Mouse (Mus musculus) thymus, postnatal 36 days (tissue): ENCODE measurements around the gene Hnrnpul1.
A peak's percentile ranks its signal among the peaks of the same experiment; 100 is the strongest.
"Not testable (repeated sequence)": the region's sequence is repeated elsewhere in the genome, so short reads cannot be mapped to it uniquely, and the experiment has no call there.

Experiments
- DNase-seq, 2 experiments: peaks; one replicate each; pipeline ENCODE4 v3.0.0; 2022; ENCODE audit warnings: mixed read lengths in 2 of 2

Gene Hnrnpul1

DNA sequence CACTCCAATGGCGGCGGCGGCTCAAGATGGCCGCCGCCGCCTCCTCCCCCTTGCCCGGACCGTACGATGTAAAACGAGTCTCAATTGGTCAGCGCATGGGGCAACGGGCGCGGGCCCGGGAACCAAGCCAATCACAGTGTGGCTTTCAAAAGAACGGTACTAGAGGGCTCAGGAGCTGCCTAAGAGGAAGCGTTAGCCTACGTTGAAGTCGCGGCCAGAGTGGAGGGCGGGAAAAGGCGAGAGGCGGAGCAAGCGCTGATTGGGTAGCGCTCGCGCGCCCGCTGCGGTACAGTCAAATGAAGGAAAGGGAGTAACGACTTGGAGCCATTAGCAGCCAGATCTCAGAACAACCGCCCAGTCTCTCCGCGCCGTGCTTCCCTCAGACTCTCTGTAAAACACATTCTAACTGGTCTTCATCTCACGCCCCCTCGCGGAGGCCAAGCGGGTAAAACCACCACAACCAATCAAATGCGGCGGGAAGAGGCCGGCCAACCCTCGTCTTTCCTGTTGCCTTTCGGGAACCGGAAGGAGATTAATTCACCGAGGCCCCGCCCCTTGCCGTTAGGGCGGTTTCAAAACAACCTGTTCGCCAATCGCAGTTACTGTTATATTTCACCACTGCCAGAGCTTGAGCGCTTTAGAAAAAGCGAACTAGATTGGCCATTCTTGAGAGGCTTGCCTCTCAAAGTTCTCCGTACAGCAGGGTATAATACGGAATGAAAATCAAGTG is at the start of gene Hnrnpul1:
TSS of gene Hnrnpul1 (minus strand) at position 20 of the 730 bp plus-strand sequence.
- DNase-seq = peak; percentile 98

DNA sequence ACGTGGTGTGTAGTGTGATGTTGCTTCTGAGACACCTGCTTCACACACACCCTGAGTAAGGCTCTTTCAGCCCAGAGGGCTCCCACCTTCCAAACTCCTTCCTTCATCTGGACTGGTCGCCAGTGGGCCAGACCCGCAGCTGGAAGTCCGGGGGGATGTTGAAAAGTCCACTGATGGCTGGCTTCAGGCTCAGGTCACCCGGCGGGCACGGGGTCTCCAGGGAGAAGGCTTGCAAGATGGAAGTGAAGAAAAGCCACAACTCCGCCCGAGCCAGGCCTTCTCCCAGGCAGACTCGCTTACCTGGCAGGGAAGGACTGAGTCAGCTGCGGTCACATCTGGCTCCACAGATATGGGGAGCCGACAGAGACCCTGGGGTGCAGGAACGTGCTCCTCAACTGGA is 48.9 kb upstream of the Hnrnpul1 start:
- no peak for DNase-seq

DNA sequence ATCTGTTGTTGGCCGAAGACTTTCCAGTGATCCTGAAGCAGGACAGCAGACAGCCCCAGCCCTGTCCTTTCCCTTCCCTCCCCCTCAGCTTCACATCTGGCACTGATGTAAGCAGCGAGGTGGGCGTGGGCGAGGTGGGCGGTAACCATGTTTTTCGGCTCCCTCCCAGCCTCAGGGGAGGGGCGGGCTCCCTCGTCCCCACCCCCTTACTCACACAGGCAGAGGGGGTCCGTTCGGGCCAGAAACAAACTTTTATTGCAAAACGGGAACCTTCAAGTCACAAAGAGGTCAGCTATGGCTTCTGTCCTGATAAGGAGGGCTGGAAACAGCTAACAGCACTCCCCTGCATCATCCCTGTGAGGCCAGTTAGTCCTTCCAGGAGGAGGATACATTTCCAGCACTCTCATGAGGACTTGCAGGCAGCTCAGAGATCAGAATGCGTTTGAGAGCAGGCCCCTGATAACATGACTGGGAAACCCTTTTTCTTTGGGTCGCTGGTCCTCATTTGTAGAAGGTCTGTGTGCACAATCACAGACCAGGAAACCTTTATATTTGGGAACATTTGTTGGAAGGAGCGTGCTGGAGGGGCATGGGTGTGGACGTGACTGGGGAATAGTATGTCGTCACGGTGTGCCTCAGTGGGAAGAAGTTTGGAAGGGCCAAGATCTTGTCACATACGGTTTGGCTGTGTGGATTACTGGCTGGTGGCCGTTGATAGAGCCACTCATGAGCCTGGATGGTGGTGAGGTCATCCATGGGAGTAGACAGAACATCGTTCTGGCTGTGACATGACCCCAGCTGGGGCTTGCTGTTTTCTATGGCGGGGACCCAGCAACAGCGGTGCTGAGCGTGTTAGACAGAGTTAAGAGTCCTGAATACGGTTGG is 47.9 kb upstream of the Hnrnpul1 start:
- no peak for DNase-seq

DNA sequence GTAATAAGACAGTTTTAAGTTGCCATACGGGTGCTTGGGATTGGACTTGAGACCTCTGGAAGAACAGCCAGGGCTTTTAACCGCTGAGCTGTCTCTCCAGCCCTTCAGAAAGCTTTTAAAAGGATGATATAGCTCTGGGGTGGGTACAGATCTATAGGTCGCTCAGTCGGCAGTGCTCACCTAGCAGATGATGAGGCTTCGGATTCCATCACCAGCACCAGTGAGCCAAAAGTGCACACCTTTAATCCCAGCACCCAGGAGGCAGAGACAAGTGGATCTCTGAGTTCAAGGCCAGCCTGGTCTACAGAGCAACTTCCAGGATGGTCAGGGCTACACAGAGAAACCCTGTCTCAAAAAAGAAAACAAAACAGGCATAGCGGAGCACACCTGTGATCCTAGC is 46.5 kb upstream of the Hnrnpul1 start:
- no peak for DNase-seq

DNA sequence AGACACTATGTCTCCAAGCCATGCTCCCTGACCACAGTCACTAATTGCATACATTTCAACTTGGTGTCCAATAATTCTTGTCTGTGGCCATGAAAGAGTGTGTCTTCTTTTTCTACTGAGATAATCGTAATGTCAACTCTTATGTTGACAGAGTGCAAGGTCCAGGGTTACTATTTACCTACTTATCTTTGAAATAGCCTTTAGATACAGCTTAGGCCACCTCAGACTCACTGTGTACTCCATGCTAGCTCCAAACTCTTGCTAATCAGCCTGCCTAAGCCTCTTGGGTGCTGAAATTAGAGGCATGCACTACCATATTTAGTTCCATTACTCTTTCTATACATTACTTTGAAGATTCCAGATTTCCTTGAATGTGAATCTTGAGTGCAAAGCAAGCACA is 44.8 kb upstream of the Hnrnpul1 start:
- no peak for DNase-seq

DNA sequence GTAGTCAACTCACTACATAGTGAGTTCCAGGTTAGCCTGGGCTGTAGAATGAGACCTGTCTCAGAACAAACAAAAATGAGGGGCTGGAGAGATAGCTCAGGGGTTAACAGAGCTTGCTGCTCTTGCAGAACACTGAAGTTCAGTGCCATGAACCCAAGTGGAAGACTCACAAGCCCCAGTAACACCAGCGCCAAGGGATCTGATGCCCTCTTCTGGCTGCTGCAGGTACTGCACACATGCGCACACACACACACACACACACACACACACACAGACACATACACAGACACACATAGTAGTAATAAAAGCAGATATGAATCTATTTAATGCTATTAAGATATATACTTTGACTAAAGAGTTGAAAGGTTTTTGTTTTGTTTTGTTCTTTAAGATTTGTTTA is 44.0 kb upstream of the Hnrnpul1 start:
- DNase-seq = no peak

DNA sequence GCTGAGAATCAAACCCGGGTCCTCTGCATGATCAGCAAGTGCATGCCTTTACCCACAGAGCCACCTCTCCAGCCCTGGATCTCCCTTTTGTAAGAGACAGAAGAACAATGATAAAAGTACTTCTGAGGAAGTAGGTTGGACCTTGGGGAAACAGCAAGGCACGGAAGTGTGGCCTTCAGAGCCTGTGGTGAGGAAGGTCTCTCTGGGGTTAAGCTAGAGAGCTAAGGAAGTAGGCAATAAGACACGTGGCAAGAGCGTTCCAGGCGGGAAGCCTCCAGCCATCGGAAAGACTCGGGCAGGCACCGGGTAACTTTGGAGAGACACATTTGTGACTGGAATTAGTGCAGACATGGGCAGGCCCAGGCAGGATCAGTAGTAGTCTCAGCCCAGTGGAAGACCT is 40.2 kb upstream of the Hnrnpul1 start:
- no peak for DNase-seq

DNA sequence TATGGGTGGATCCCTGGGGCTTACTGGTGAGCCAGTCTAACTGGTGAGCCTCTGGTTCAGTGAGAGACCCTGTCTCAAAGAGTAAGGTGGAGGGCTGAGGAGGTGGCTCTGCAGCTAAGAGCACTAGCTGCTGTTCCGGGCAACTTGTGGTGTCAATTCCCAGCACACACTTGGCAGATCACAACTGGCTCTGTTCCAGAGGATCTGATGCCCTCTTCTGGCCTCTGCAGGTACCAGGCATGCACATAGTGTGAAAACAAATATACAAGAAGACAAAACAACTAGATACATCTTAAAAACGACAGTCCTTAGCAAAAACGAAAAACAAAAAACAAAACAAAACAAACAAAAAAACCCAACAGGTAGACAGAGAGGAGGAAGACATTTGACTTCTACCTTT is 39.1 kb upstream of the Hnrnpul1 start:
- peak; percentile 49 for DNase-seq

DNA sequence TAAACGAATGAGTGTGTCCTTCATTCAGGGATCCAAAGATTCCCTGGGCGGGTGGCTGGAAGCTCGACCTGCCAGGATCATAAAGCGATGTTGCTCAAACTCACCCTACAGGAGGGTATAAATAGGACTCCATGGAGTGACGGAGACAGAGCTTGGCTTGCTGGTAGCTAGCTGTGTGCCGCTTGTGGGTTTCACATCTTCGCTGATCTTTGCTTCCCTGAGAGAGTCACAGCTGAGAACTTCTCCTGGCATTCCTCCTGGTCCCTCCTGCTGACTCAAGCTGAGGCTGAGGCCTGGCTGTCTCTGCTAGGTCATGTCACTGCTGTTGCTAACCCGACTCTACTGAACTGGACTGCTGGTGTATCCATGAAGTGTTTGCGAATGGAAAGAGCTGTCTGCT is 38.4 kb upstream of the Hnrnpul1 start:
- DNase-seq = not testable (repeated sequence)

DNA sequence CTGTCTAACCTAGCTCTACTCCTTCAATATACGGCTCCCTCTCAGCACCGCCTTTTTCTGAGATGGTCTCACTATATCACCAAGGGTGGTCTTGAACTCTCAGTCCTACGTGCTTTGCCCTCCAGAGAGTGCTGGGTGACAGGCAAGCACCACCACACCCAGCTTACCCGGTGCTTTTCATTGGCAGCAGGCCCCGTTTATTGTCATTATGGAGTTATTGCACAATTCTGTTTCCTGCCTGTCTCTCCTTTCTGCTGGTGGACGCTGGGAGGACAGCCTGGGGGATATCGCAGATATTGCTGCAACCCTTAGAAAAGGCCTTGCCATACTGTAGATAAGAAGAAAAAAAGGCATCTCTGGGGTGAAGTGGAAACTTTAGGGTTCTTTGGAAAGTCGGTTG is 36.1 kb upstream of the Hnrnpul1 start:
- DNase-seq = no peak

DNA sequence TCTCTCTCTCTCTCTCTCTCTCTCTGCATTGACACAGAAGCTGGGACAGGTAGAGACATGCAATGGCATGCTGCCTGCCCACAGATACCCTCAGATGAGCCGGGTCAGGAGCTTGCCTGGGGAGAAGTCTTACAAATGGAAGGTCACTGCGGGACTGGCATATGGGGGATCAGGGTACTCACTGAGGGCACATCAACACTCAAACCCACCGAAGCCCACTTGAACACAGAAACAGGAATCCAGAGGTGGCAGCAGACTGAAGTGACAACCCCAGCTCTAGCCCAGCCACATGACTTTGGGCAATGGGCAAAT is 34.5 kb upstream of the Hnrnpul1 start:
- no peak for DNase-seq

DNA sequence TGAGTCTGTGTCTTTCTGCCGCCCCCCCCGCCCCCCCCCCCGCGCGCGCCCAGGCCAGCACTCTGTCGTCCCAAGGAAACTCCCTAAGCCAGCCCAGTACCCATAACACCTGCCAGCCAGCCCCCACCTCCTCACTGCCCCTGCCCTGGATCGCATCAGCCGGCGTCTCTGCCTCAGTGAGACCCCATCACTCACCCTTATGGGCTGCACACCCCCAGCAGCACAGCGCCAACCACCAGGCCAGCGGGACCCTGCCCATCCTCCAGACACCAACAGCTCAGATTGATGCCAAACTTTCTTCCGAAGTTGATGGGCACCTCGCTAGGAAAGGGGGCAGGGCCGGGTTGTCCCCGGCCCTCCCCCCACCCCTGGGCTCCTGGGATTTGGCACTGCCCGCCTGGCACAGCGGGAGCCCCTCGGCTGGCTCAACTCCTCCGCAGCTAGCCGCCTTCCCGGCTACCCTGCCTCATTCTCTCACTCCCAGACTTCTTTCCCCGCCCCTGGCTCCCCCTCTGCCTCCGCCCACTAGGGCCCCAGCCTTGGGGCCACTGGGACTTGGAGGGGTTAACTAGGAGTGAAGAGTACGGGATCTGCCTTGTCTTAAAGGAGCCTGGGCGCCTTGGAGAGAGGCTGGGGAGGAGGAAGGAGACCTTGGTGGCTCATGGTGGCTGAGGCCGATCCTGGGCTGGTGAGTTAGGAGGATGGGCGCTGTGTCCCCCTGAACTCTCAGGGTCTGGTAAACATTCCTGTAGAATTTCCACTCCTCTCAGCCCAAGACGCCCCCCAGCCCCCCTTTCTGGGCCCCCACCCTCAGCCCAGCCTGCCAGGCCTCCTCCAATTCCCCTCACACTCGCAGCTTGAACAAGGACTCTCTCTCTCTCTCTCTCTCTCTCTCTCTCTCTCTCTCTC is 33.9 kb upstream of the Hnrnpul1 start, which contains the start of gene Axl:
TSS of gene Axl (minus strand) at position 486 of the 909 bp plus-strand sequence.
- DNase-seq = peak in 1 of 2 experiments; percentile 23

DNA sequence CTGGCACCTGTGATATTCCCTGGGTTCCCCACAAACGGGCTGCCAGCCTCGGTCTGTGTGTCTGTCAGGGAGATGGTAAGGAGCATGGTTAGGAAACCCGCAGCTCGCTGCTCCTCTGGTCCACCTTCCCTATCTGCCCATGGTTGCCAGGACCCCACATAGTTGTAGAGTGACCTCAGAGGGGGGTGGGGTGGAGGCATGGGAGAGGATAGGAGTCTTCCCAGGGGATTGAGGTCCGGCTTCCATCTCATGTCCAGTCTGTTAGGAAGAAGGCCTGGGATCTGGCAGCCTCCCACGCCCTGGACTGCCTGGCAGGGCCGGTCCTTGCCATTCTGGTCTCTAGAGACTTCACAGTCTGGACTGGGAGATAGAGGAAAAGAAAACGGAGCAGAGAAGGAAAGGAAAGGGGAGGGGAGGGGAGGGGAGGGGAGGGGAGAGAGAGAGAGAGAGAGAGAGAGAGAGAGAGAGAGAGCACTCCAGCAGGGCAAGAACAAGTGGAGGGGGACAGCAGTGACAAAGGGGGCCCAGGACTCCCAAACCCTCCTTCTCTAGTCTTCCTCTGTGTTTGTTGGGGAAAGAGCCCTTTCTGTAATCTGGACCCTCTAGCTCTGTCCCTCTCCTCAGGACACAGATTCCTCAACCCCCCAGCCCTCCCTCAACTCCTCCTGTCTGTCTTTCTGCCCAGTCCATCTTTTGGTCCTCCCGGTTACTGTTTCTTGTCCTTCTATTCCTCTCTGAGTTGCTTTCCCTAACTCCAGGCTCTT is 33.1 kb upstream of the Hnrnpul1 start:
- DNase-seq = no peak

DNA sequence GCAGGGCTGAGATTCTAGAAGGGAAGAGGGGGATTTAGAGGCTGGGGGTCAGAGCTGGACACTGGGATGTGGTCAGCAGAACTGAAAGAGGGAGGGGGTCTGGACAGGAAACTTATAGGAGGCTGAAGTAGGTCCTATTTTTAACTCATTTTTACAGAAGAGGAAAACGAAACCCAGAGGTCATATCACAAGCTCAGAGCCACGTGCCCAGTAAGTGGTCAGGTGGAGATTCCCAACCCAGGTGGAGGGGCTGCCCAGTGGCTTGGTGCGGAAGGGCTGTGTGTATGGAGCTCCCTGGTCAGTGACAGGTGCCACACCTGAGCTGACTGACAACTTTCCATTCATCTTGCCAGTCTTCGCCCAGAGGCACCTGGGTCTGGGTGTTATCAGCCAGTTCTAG is 32.4 kb upstream of the Hnrnpul1 start:
- DNase-seq = no peak

DNA sequence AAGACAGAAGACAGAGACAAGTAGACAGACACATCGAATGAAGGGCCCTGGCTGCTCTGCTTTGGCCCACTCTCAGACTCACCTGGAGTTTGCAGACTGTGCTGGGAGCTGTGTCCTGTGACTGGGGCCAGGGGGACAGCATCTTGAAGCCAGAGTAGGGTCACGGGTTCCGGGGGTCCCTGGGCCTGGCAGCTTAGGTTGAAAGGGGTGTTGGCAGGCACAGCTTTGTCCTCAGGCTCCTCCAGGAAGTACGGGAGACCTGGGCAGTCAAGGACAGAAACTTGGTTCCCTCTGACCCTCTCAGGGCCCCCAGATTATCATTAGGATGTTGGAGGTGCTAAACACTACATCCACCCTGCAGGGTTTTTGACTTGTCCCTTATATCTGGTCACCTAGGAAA is 31.2 kb upstream of the Hnrnpul1 start:
- no peak for DNase-seq

DNA sequence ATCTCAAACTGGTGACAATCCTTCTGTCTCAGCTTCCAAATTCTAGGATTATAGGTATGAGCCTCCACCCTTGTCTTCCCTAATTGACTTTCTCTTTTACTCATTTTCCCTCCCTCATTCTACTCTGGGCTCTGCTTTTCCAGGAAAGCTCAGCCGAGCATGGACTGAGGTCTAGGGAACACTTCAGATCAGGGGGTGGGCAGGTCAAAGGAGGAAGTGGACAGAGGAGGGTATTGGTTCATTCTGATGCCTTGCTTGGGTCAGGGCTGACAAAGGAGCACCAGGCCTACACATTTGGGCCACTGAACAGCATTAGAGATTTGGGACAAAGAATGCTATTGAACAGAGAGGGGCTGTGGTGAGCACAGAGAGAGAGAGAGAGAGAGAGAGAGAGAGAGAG is 30.3 kb upstream of the Hnrnpul1 start:
- DNase-seq = no peak

DNA sequence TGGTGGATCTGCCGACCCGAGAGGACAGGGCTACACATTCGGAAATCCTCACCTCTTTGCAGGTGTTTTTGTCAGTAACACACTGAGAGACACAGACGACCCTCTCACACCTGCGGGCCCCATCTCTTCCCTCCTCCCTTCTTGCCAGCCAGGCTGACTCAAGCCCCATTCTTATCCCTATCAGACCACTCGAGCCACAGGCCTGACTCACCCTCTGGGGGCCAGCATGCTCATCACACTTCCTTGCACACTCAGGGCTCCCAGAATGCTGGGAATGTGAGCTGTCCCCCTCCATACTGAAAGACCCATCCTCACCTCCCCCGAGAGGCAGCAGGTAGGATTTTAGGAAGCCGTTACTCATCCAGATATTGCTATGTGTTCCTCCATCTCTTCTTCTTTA is 29.2 kb upstream of the Hnrnpul1 start:
- no peak for DNase-seq

DNA sequence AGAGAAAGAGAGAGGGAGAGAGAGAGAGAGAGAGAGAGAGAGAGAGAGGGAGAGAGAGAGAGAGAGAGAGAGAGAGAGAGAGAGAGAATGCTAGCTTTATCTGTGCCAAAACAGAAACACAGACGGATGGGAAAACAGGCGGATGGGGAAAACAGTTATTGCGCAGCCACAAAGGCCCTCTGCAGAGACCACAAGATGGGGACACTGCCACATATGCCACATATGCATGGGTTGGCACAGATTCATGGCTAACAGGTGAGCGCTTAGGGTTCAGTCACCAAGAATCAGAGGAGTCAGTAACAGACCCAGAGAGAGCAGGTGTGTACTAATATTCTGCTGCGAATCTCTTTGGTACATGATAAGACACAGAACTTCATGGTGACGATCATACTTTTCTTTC is 28.2 kb upstream of the Hnrnpul1 start:
- no peak for DNase-seq

DNA sequence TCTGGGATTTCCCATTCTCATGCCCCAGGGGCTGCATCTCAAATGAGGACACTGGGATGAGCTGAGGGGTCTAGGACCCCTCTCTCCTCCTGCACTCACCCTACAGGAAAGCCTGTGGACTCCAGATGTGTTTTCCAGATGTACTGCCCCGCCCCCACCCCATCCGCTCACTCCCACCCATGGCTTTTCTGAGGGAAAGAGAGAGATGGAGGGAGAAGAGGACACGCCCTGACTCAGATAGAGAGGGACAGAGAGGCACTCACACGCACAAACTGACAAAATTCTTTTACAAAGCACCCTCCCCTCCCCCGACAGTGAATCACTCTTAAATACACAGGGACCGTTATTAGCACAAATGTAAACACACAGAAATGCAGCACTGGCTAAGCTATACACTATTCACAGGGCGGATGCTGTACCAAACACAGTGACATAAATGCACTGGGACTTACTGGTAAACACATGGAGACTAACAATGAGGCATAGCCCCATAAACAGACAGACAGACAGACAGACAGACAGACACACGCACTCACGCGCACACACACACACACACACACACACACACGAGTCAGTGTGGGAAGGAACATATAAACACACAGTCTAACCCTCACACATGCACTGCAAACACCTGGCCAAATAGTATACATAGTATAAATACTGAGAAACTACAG is 27.5 kb upstream of the Hnrnpul1 start:
- DNase-seq = no peak

DNA sequence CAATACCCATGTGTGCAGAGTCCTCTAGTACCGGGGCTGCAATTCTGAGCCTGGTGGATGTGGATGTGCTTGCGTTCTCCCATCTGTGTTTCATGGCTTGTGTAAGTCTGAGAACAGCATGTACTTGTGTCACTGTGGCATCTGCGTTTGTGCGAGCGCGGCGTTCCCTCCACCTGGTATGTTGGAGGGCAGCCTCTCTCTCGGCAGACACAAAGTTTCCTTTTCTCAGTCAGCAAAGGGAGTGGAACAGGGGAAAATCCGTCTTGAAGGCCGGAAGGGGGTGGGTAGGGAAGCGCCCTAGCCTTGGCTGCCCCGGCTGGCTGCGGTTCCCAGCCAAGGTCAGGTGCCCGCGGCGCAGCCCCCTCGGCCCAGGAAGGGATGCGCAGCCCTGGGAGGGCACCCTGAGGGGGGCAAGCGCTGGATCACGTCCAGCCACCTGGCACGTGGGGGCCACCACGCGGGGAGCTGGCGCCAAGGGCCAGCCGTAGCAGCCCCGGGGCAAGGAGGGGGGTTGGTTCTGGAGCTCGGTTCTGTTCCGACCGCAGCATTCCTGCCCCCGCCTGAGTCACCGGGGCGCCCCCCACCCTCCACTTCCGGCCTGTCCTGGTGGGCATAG is 26.9 kb upstream of the Hnrnpul1 start:
- DNase-seq = peak; percentile 27 to 46

DNA sequence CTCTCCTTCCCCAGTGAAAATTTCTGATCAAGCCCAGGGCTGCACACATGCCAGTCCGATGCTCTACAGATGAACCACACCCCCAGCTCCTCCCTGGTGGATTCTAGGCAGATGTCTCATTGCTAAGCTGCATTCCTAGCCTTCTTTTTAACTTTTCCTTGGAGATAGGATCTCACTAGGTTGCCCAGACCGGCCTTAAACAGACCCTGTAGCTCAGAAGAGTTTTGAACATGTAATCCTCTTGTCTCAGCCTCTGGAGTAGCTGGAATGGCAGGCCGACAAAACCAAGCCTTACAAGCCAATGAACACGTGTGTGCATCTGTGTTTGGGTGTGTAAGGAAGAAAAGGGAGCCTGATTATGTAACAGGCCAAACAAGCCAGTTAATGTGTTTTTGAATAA is 26.2 kb upstream of the Hnrnpul1 start:
- no peak for DNase-seq
